Mouse (Mus musculus) right cerebral cortex, postnatal 4 days (tissue): ENCODE measurements around the gene Hmces.

ENCODE experiments used
- DNase-seq: peaks from one replicate; pipeline ENCODE4 v3.0.0-alpha.2; 2022

Gene Hmces

GRCm38 (mm10) chr6:87913661-87914325 is at the start of gene Hmces:
Gene Hmces, plus strand, starts transcription at chr6:87913935.
- DNase-seq = peak; percentile 65

GRCm38 (mm10) chr6:87866211-87866610 is 47.5 kb upstream of the Hmces start:
- DNase-seq = no peak

- no peak for DNase-seq
These were observed 46.5 kb upstream of the Hmces start for GRCm38 (mm10) chr6:87867256-87867655.

- DNase-seq = peak; percentile 11
These were observed 44.7 kb upstream of the Hmces start for GRCm38 (mm10) chr6:87868871-87869506.

- no peak for DNase-seq
These were observed 43.3 kb upstream of the Hmces start for GRCm38 (mm10) chr6:87870440-87870839.

GRCm38 (mm10) chr6:87871240-87871639 is 42.5 kb upstream of the Hmces start:
- DNase-seq = no peak

GRCm38 (mm10) chr6:87873104-87873503 is 40.6 kb upstream of the Hmces start:
- no peak for DNase-seq

- DNase-seq = no peak
These were observed 39.8 kb upstream of the Hmces start for GRCm38 (mm10) chr6:87873963-87874362.

- DNase-seq = no peak
These were observed 38.7 kb upstream of the Hmces start for GRCm38 (mm10) chr6:87875083-87875482.

- no peak for DNase-seq
These were observed 38.2 kb upstream of the Hmces start for GRCm38 (mm10) chr6:87875562-87875961.

GRCm38 (mm10) chr6:87876068-87876643 is 37.6 kb upstream of the Hmces start:
- DNase-seq = no peak

- DNase-seq = no peak
These were observed 34.7 kb upstream of the Hmces start for GRCm38 (mm10) chr6:87879010-87879409.

GRCm38 (mm10) chr6:87879628-87880027 is 34.1 kb upstream of the Hmces start:
- no peak for DNase-seq

GRCm38 (mm10) chr6:87882221-87882620 is 31.5 kb upstream of the Hmces start:
- no peak for DNase-seq

GRCm38 (mm10) chr6:87882816-87883215 is 30.9 kb upstream of the Hmces start:
- DNase-seq = peak; percentile 66

GRCm38 (mm10) chr6:87886721-87887120 is 27.0 kb upstream of the Hmces start:
- no peak for DNase-seq

GRCm38 (mm10) chr6:87887594-87888233 is 26.0 kb upstream of the Hmces start, which contains the start of gene Copg1:
Gene Copg1, plus strand, starts transcription at chr6:87887814.
- DNase-seq = peak; percentile 100

- no peak for DNase-seq
These were observed 19.8 kb upstream of the Hmces start for GRCm38 (mm10) chr6:87893931-87894330.

GRCm38 (mm10) chr6:87898028-87898427 is 15.7 kb upstream of the Hmces start:
- DNase-seq = no peak

GRCm38 (mm10) chr6:87906632-87907031 is 7.1 kb upstream of the Hmces start:
- no peak for DNase-seq

GRCm38 (mm10) chr6:87909181-87909580 is 4.6 kb upstream of the Hmces start:
- DNase-seq = no peak

GRCm38 (mm10) chr6:87911559-87911958 is 2.2 kb upstream of the Hmces start:
- no peak for DNase-seq

GRCm38 (mm10) chr6:87914326-87915102 is 779 bp downstream of the Hmces start:
- DNase-seq = peak; percentile 54
